Mouse (Mus musculus) stomach, embryonic 14.5 days (tissue): Measurements from ENCODE around the gene Lrfn1. TPM values are rescaled to one million over a fixed set of nuclear protein-coding genes. Genes with fewer than 3 reads are reported as not detected.
"Not testable (repeated sequence)": the region's sequence is repeated elsewhere in the genome, so short reads cannot be mapped to it uniquely, and the experiment has no call there.

Experiments used
- ATAC-seq: fragments of 200-750 bp; cut with Nextera tagmentation; 2 replicates; pipeline ENCODE4 v1.8.0; 2017; ENCODE audit warnings: low read depth, moderate TSS enrichment; ENCODE audit not compliant: insufficient number of reproducible peaks, insufficient read depth, low FRiP score
- H3K27ac ChIP-seq: fragments of 300-500 bp; sonication (generic); 2 replicates; pipeline ENCODE4 v1.5.1; 2014; ENCODE audit warnings: mild to moderate bottlenecking, low read length, moderate library complexity, mixed read lengths
- H3K27me3 ChIP-seq: fragments of 300-500 bp; sonication (generic); 2 replicates; pipeline ENCODE4 v1.6.1; 2014; ENCODE audit warnings: low read length, control low read depth, mixed read lengths; ENCODE audit not compliant: control insufficient read depth, insufficient read depth
- H3K36me3 ChIP-seq: fragments of 300-500 bp; sonication (generic); 2 replicates; pipeline ENCODE4 v1.6.1; 2014; ENCODE audit warnings: mild to moderate bottlenecking, control low read depth, low read length, moderate library complexity, mixed read lengths; ENCODE audit not compliant: control insufficient read depth, insufficient read depth
- H3K4me1 ChIP-seq: fragments of 300-500 bp; sonication (generic); 2 replicates; pipeline ENCODE4 v1.6.1; 2014; ENCODE audit warnings: low read length, control low read depth, mixed read lengths; ENCODE audit not compliant: control insufficient read depth, insufficient read depth
- H3K4me2 ChIP-seq: fragments of 300-500 bp; sonication (generic); replicated peaks from 2 replicates; pipeline ENCODE4 v1.6.1; 2014; ENCODE audit warnings: low read depth, low read length, control low read depth
- H3K4me3 ChIP-seq: fragments of 300-500 bp; sonication (generic); 2 replicates; pipeline ENCODE4 v1.5.1; 2014; ENCODE audit warnings: low read depth, low read length, control low read depth
- H3K9ac ChIP-seq: fragments of 300-500 bp; sonication (generic); replicated peaks from 2 replicates; pipeline ENCODE4 v1.6.1; 2014; ENCODE audit warnings: low read depth, mild to moderate bottlenecking, control low read depth, low read length, moderate library complexity, mixed read lengths
- H3K9me3 ChIP-seq: fragments of 300-500 bp; sonication (generic); 2 replicates; pipeline ENCODE4 v1.6.1; 2016; ENCODE audit warnings: low read depth, low read length, control low read depth; ENCODE audit not compliant: control insufficient read depth
- WGBS: fragments of 180-500 bp; shearing (Covaris S2); extraction: QIAGEN DNeasy Blood & Tissue Kit; methylation state at CpG from one replicate; pipeline ENCODE4 v1.1.7; 2014; 5-methylcytosine and 5-hydroxymethylcytosine counted together
- polyA plus RNA-seq: library from polyadenylated mRNA; unstranded; fragments of >200 nt; fragmentation: Nextera tagmentation; extraction: Ambion mirVana; gene quantifications from 2 replicates; pipeline ENCODE4 v1.2.1, GENCODE M21; 2014

The Lrfn1 gene
- polyA plus RNA-seq, 1 experiment from 2014 or later, result 4.2 TPM

GRCm38 (mm10) chr7:28510405-28510974 lies 58.7 kb downstream of the Lrfn1 start, which contains the start of gene Ifnl2:
TSS of gene Ifnl2 (minus strand) at chr7:28510455.
- 64% methylated on average over 8 of the region's 8 CpGs for WGBS
- not testable (repeated sequence) for H3K4me1 ChIP-seq, ATAC-seq, H3K9ac ChIP-seq, H3K27ac ChIP-seq, H3K27me3 ChIP-seq, H3K4me3 ChIP-seq, H3K36me3 ChIP-seq, H3K9me3 ChIP-seq, H3K4me2 ChIP-seq

GRCm38 (mm10) chr7:28511441-28511840 lies 59.7 kb downstream of the Lrfn1 start:
- no peak overlapping the region for H3K27ac ChIP-seq
- no peaks in the 10 kb centered on the region for H3K27me3 ChIP-seq
- no peaks in the 10 kb centered on the region for H3K9me3 ChIP-seq
- H3K4me2 ChIP-seq, result no peak overlapping the region
- ATAC-seq, result no peak
- no peak overlapping the region for H3K9ac ChIP-seq
- H3K4me3 ChIP-seq, result no peak overlapping the region
- no peaks in the 10 kb centered on the region for H3K36me3 ChIP-seq
- 69% methylated on average over 8 of the region's 8 CpGs for WGBS
- no peaks in the 10 kb centered on the region for H3K4me1 ChIP-seq

Other genes starting within 250 kb of the Lrfn1 start
- gene Eid2, start 184.1 kb upstream of the Lrfn1 start, polyA plus RNA-seq, result 4.1 and 4.4 TPM in 2 replicates
- gene Eid2b, start 174.2 kb upstream of the Lrfn1 start, polyA plus RNA-seq, result 9.9 and 11.4 TPM in 2 replicates
- gene Selenov, start 160.8 kb upstream of the Lrfn1 start, polyA plus RNA-seq, result 0.27 TPM in 1 of 2 replicates, not detected in the other
- 3.8 and 4.7 TPM in 2 replicates for gene Dll3, start 149.7 kb upstream of the Lrfn1 start, polyA plus RNA-seq
- 139 and 140 TPM in 2 replicates for gene Timm50, start 139.9 kb upstream of the Lrfn1 start, polyA plus RNA-seq
- gene Supt5, start 113.2 kb upstream of the Lrfn1 start, polyA plus RNA-seq, result 71.7 and 73.7 TPM in 2 replicates
- 1,258 and 1,269 TPM in 2 replicates for gene Rps16, start 101.3 kb upstream of the Lrfn1 start, polyA plus RNA-seq
- 63.4 and 70.7 TPM in 2 replicates for gene Plekhg2, start 79.4 kb upstream of the Lrfn1 start, polyA plus RNA-seq
- gene Zfp36, start 71.7 kb upstream of the Lrfn1 start, polyA plus RNA-seq, result 15.5 and 17.6 TPM in 2 replicates
- gene Med29, start 59.3 kb upstream of the Lrfn1 start, polyA plus RNA-seq, result 47.1 and 51.1 TPM in 2 replicates
- 67.3 and 73.2 TPM in 2 replicates for gene Paf1, start 59.0 kb upstream of the Lrfn1 start, polyA plus RNA-seq
- 17.0 and 17.2 TPM in 2 replicates for gene Gmfg, start 14.5 kb upstream of the Lrfn1 start, polyA plus RNA-seq
- gene Ifnl2, start 58.5 kb downstream of the Lrfn1 start, polyA plus RNA-seq, result not detected in 2 replicates
- gene Ifnl3, start 70.9 kb downstream of the Lrfn1 start, polyA plus RNA-seq, result not detected in 2 replicates
- 0.49 and 1.0 TPM in 2 replicates for gene Sycn, start 88.9 kb downstream of the Lrfn1 start, polyA plus RNA-seq
- gene Nccrp1, start 95.3 kb downstream of the Lrfn1 start, polyA plus RNA-seq, result not detected in 2 replicates
- gene Samd4b, start 146.2 kb downstream of the Lrfn1 start, polyA plus RNA-seq, result 23.7 and 25.8 TPM in 2 replicates
- 41.1 and 47.8 TPM in 2 replicates for gene Pak4, start 146.2 kb downstream of the Lrfn1 start, polyA plus RNA-seq
- not detected in 2 replicates for gene Acp7, start 179.4 kb downstream of the Lrfn1 start, polyA plus RNA-seq
- 5.8 and 6.3 TPM in 2 replicates for gene Fbxo27, start 240.9 kb downstream of the Lrfn1 start, polyA plus RNA-seq